Mouse (Mus musculus) adrenal gland, postnatal 25 days (tissue): ENCODE measurements around the gene Hnrnpul1. TPM values are rescaled to one million over a fixed set of nuclear protein-coding genes. Genes with fewer than 3 reads are reported as not detected.

ENCODE experiments used
- total RNA-seq: library from RNA; stranded (reverse); gene quantifications from 2 replicates; pipeline ENCODE4 v1.2.3, GENCODE M21; 2021

The Hnrnpul1 gene
- total RNA-seq, 1 experiment from 2014 or later = 128 TPM

Other genes starting within 250 kb of the Hnrnpul1 start
- 2.3 and 2.7 TPM in 2 replicates for gene Ceacam2, start 214.9 kb downstream of the Hnrnpul1 start, total RNA-seq
- gene Erich4, start 138.9 kb downstream of the Hnrnpul1 start, total RNA-seq = not detected in 2 replicates
- 29.1 and 33.1 TPM in 2 replicates for gene Dmac2, start 135.3 kb downstream of the Hnrnpul1 start, total RNA-seq
- gene B3gnt8, start 128.1 kb downstream of the Hnrnpul1 start, total RNA-seq = 0.90 and 2.8 TPM in 2 replicates
- 180 and 185 TPM in 2 replicates for gene Bckdha, start 95.8 kb downstream of the Hnrnpul1 start, total RNA-seq
- 47.6 and 59.4 TPM in 2 replicates for gene Exosc5, start 95.6 kb downstream of the Hnrnpul1 start, total RNA-seq
- 2.0 TPM in 1 of 2 replicates, not detected in the other for gene Tmem91, start 79.6 kb downstream of the Hnrnpul1 start, total RNA-seq
- gene B9d2, start 74.0 kb downstream of the Hnrnpul1 start, total RNA-seq = 12.7 and 20.3 TPM in 2 replicates
- gene Tgfb1, start 67.8 kb downstream of the Hnrnpul1 start, total RNA-seq = 37.0 and 43.7 TPM in 2 replicates
- gene Ccdc97, start 35.7 kb downstream of the Hnrnpul1 start, total RNA-seq = 54.4 and 61.9 TPM in 2 replicates
- gene Axl, start 33.9 kb upstream of the Hnrnpul1 start, total RNA-seq = 27.4 and 32.1 TPM in 2 replicates
- gene Cyp2s1, start 62.2 kb upstream of the Hnrnpul1 start, total RNA-seq = 2.5 and 2.9 TPM in 2 replicates
- gene Cyp2b10, start 142.9 kb upstream of the Hnrnpul1 start, total RNA-seq = 4.3 and 8.9 TPM in 2 replicates